Mouse (Mus musculus) lung, adult 2 months (tissue): ENCODE data around the gene Yif1a. TPM values are rescaled to one million over a fixed set of nuclear protein-coding genes. Genes with fewer than 3 reads are reported as not detected.

Source experiments
- DNase-seq: peaks from one replicate; pipeline ENCODE4 v3.0.0; 2022
- H3K4me1 ChIP-seq: fragments of 200-500 bp; 2 replicates; pipeline ENCODE4 v1.6.1; 2011; ENCODE audit warnings: low read length; ENCODE audit not compliant: control insufficient read depth, insufficient read depth
- H3K4me3 ChIP-seq: fragments of 200-500 bp; replicated peaks from 2 replicates; pipeline ENCODE3; 2011; ENCODE audit warnings: low read depth, mild to moderate bottlenecking, control low read depth, low read length; ENCODE audit errors: extremely low read depth
- CTCF ChIP-seq: fragments of 200-500 bp; IDR thresholded peaks from 2 replicates; pipeline ENCODE4 v1.5.1; 2011; ENCODE audit warnings: mild to moderate bottlenecking, low read length, control low read depth; ENCODE audit not compliant: insufficient read depth
- POLR2A ChIP-seq: fragments of 200-500 bp; IDR thresholded peaks from 2 replicates; pipeline ENCODE4 v1.6.1; 2011; ENCODE audit warnings: low read depth, mild to moderate bottlenecking, control low read depth, low read length, borderline replicate concordance; ENCODE audit errors: extremely low read depth
- WGBS: fragments of 180-500 bp; shearing (Covaris S2); methylation state at CpG from one replicate; pipeline ENCODE4 v1.1.7; 2018; 5-methylcytosine and 5-hydroxymethylcytosine counted together
- polyA plus RNA-seq: library from polyadenylated mRNA; depleted of rRNA; stranded (reverse); fragments of >200 nt; gene quantifications from 2 replicates; pipeline ENCODE4 v1.2.3, GENCODE M21; 2012

The Yif1a gene
- polyA plus RNA-seq, 1 experiment, result 165 TPM

GRCm38 (mm10) chr19:5058801-5059771 is 29.3 kb upstream of the Yif1a start:
- DNase-seq, result no peak

GRCm38 (mm10) chr19:5060365-5061330 is 27.7 kb upstream of the Yif1a start:
- H3K4me1 ChIP-seq, result peaks cover 7% of the 10 kb centered on the region; the same call in 1 of the 2 replicates
- TF ChIP-seq CTCF, result no peak
- no peak for TF ChIP-seq POLR2A
- H3K4me3 ChIP-seq, result no peak overlapping the region
- no peak for DNase-seq
- 45% methylated on average over 5 of the region's 5 CpGs for WGBS

More at GRCm38 (mm10) chr19:5058801-5059771, 29.3 kb upstream of the Yif1a start:
- WGBS, result 20% methylated on average over 10 of the region's 10 CpGs
- TF ChIP-seq POLR2A (no peak), CTCF (no peak)
- Histone ChIP-seq H3K4me3 (no peak overlapping the region), H3K4me1 (peaks cover 7% of the 10 kb centered on the region; the same call in 1 of the 2 replicates)

GRCm38 (mm10) chr19:5062041-5062440 is 26.3 kb upstream of the Yif1a start:
- no peak overlapping the region for H3K4me3 ChIP-seq
- TF ChIP-seq CTCF, result no peak
- TF ChIP-seq POLR2A, result no peak
- H3K4me1 ChIP-seq, result peaks cover 8% of the 10 kb centered on the region
- WGBS, result 84% methylated on average over 5 of the region's 5 CpGs
- no peak for DNase-seq

GRCm38 (mm10) chr19:5062446-5062845 is 25.9 kb upstream of the Yif1a start:
- Histone ChIP-seq H3K4me1 (peaks cover 12% of the 10 kb centered on the region), H3K4me3 (no peak overlapping the region)
- WGBS, result 77% methylated on average over 6 of the region's 6 CpGs
- no peak for DNase-seq
- TF ChIP-seq POLR2A (no peak), CTCF (no peak)

GRCm38 (mm10) chr19:5065104-5065503 is 23.2 kb upstream of the Yif1a start:
- 35% methylated on average over 7 of the region's 7 CpGs for WGBS
- H3K4me1 ChIP-seq, result peaks cover 11% of the 10 kb centered on the region
- H3K4me3 ChIP-seq, result no peak overlapping the region
- TF ChIP-seq POLR2A (no peak), CTCF (no peak)
- no peak for DNase-seq

- 11% methylated on average over 15 of the region's 15 CpGs for WGBS
These were observed 21.1 kb upstream of the Yif1a start for GRCm38 (mm10) chr19:5067040-5067799.

GRCm38 (mm10) chr19:5067867-5068569 is 20.3 kb upstream of the Yif1a start, which contains the start of gene Cd248:
Gene Cd248, plus strand, starts transcription at chr19:5068078.
- DNase-seq, result no peak
- Histone ChIP-seq H3K4me1 (peaks cover 14% of the 10 kb centered on the region), H3K4me3 (peak within 1 kb of the TSS; percentile 10)
- TF ChIP-seq CTCF, result no peak
- TF ChIP-seq POLR2A, result 0 out of 2 replicates have a peak, but pooled peaks have one; percentile 28
- WGBS, result 2% methylated on average over 55 of the region's 56 CpGs

More at GRCm38 (mm10) chr19:5067040-5067799, 21.1 kb upstream of the Yif1a start:
- DNase-seq, result no peak
- H3K4me1 ChIP-seq, result peaks cover 14% of the 10 kb centered on the region
- TF ChIP-seq POLR2A (no peak), CTCF (no peak)
- no peak overlapping the region for H3K4me3 ChIP-seq
